Mouse (Mus musculus) right cerebral cortex, postnatal 25 days (tissue): Measurements from ENCODE around the gene Ggta1.
"Not testable (repeated sequence)": the region's sequence is repeated elsewhere in the genome, so short reads cannot be mapped to it uniquely, and the experiment has no call there.

Source experiments
- DNase-seq: peaks from one replicate; pipeline ENCODE4 v3.0.0; 2022

Ggta1 gene

GRCm38 (mm10) chr2:35459316-35459715, 3.7 kb downstream of the Ggta1 start:
- no peak for DNase-seq

- no peak for DNase-seq
These were observed 4.6 kb downstream of the Ggta1 start for GRCm38 (mm10) chr2:35458421-35458820.

- DNase-seq = no peak
These were observed 9.3 kb downstream of the Ggta1 start for GRCm38 (mm10) chr2:35453736-35454135.

- not testable (repeated sequence) for DNase-seq
These were observed 10.3 kb downstream of the Ggta1 start for GRCm38 (mm10) chr2:35452695-35453094.

- DNase-seq = no peak
These were observed 11.5 kb downstream of the Ggta1 start for GRCm38 (mm10) chr2:35451484-35452050.

- DNase-seq = no peak
These were observed 12.2 kb downstream of the Ggta1 start for GRCm38 (mm10) chr2:35450856-35451255.

- no peak for DNase-seq
These were observed 13.1 kb downstream of the Ggta1 start for GRCm38 (mm10) chr2:35449687-35450622.

GRCm38 (mm10) chr2:35448914-35449670, 13.9 kb downstream of the Ggta1 start:
- DNase-seq = no peak

- DNase-seq = no peak
These were observed 14.7 kb downstream of the Ggta1 start for GRCm38 (mm10) chr2:35448215-35448913.

- DNase-seq = no peak
These were observed 15.6 kb downstream of the Ggta1 start for GRCm38 (mm10) chr2:35447453-35447852.

GRCm38 (mm10) chr2:35446798-35447197, 16.2 kb downstream of the Ggta1 start:
- DNase-seq = no peak

GRCm38 (mm10) chr2:35446300-35446699, 16.7 kb downstream of the Ggta1 start:
- no peak for DNase-seq

GRCm38 (mm10) chr2:35445610-35446009, 17.4 kb downstream of the Ggta1 start:
- no peak for DNase-seq

- no peak for DNase-seq
These were observed 18.2 kb downstream of the Ggta1 start for GRCm38 (mm10) chr2:35444764-35445262.

GRCm38 (mm10) chr2:35443981-35444763, 18.9 kb downstream of the Ggta1 start:
- no peak for DNase-seq

GRCm38 (mm10) chr2:35443325-35443724, 19.7 kb downstream of the Ggta1 start:
- no peak for DNase-seq

- DNase-seq = no peak
These were observed 21.0 kb downstream of the Ggta1 start for GRCm38 (mm10) chr2:35442079-35442478.

- no peak for DNase-seq
These were observed 21.6 kb downstream of the Ggta1 start for GRCm38 (mm10) chr2:35441419-35441818.

GRCm38 (mm10) chr2:35440480-35440879, 22.6 kb downstream of the Ggta1 start:
- DNase-seq = no peak

- no peak for DNase-seq
These were observed 25.2 kb downstream of the Ggta1 start for GRCm38 (mm10) chr2:35437796-35438195.

GRCm38 (mm10) chr2:35434576-35435123, 28.4 kb downstream of the Ggta1 start:
- no peak for DNase-seq

GRCm38 (mm10) chr2:35433428-35433827, 29.6 kb downstream of the Ggta1 start:
- no peak for DNase-seq
